Mouse (Mus musculus) E14TG2a.4 (cell line): Measurements from ENCODE around the gene Furin.

Experiments used
- CTCF ChIP-seq: conservative IDR thresholded peaks from 2 replicates; pipeline ENCODE4 v1.5.1; 2014; ENCODE audit warnings: low read length
- NANOG ChIP-seq: IDR thresholded peaks from 2 replicates; pipeline ENCODE4 v1.6.1; 2014; ENCODE audit warnings: borderline replicate concordance, low read length, mixed read lengths
- POU5F1 ChIP-seq: IDR thresholded peaks from 2 replicates; pipeline ENCODE4 v1.6.1; 2014; ENCODE audit warnings: low read length, borderline replicate concordance

DNA sequence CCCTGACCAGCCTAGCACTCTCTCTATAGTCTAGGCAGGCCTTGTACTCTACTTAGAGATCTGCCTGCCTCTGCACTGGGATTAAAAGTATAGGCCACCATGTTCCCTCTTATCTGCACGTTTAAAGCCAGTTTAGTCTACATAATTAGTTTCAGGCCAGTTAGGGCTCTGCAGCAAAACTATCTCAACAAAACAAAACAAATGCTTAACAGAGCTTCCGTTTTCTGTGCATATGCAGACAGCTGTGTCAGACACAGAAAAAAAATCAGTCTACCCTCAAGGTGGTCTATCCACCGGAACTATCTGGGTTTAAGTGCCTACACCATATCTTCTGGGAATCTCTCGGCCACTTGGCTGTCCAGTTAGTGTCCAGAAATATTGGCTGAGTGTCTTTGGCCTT is 31.9 kb downstream of the Furin start:
- TF ChIP-seq CTCF (no peak), NANOG (no peak), POU5F1 (no peak)
